Mouse (Mus musculus) thymus, postnatal 10 days (tissue): ENCODE data around the gene Gm21833.
"Not testable (repeated sequence)": the region's sequence is repeated elsewhere in the genome, so short reads cannot be mapped to it uniquely, and the experiment has no call there.

Experiments used
- DNase-seq, 2 experiments: peaks; one replicate each; pipeline ENCODE4 v3.0.0; 2021; ENCODE audit warnings: low spot score in 2 of 2

Gene Gm21833

DNA sequence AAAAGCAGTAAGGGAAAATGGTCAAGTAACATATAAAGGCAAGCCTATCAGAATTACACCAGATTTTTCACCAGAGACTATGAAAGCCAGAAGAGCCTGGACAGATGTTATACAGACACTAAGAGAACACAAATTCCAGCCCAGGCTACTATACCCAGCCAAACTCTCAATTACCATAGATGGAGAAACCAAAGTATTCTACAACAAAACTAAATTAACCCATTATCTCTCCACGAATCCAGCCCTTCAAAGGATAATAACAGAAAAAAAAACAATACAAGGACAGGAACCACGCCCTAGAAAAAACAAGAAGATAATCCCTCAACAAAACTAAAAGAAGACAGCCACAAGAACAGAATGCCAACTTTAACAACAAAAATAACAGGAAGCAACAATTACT is at the start of gene Gm21833:
TSS of gene Gm21833 (plus strand) at position 301 of the 400 bp plus-strand sequence.
- DNase-seq = not testable (repeated sequence)

DNA sequence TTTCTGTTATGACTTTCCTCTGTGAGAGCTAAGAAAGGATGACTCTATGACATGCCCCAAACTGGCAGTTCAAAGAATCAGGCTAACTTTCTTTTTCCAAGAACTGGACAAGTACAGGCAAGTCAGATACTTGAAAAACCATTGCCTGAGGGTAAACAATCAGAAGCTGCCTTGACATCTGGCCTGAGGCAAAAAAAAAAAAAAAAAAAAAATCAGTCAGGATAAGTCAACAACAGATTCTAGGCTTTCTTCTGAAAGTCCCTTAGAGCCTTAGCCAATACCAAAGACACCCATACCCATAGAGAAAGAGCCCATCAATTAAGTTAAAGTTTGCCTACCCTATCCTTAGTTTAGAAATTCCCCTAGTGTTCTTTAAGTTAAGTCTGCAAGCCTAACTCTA is 38.7 kb upstream of the Gm21833 start:
- no peak for DNase-seq

DNA sequence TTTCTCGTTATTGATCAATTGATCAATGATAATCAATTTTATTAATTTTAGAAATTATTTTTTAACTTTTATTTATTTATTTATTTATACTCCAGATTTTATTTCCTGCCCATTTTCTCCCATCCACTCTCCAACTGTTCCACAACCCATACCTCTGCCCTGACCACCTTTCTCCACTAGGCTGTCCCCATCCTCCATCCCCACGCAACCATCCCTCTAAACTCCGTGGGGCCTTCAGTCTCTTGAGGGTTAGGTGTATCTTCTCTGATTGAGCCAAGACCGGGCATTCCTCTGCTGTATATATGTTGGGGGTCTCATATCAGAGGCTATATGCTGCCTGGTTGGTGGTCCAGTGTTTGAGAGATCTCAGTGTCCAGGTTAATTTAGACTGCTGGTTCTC is 31.7 kb upstream of the Gm21833 start:
- no peak for DNase-seq

DNA sequence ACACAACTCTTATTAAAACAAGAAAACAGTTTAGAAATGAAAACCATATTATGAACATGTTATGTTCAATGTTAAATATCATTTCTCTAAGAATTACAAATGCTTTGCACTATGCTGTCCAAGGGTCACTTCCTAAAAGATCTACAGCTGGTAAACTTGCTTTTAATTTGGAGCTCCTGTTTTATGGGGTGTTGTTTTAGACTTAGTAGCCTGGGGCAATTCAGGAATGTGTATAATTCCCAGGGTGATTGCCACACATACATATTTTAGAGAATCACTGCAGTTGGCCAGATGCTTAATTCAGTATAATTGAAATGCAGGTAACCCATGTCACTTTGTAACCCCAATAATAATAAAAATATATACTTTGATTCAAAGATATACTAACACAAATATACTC is 12.9 kb upstream of the Gm21833 start:
- no peak for DNase-seq

DNA sequence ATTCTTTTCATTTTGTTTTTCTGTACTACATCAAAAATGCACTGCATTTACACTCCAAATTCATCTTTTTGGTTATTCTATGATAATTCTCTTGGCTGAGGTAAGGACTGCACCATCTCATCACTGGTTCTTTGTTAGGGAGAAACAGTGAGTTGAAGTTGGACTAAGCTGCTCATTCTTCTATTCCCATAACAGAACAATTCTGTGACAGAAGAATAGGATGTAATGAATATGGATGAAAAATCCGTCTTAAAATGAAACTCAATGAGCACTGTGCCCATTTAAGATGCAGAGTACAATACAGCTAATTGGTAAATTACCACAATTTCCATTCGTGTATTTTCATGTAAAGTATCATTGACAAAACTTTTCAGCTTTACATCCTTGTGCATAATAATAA is 11.6 kb upstream of the Gm21833 start:
- no peak for DNase-seq

DNA sequence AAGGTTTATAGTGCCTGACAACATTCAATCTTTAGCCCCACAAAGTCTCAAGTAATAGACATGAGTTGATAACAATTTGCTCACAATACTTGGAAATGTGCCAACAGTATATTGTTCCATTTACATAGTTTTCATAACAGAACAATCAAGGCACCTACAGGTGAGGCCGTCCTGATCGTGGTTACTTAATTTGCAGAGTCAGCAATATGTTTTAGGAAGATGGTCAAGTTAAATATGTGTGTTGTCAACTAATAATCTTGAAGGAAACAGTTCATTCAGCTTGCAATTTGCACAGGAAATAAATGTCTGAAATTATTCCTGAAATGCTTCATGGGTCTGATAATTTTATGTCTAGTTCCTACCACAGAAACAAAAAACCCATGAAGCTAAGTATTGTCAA is 27.6 kb downstream of the Gm21833 start:
- DNase-seq = no peak

DNA sequence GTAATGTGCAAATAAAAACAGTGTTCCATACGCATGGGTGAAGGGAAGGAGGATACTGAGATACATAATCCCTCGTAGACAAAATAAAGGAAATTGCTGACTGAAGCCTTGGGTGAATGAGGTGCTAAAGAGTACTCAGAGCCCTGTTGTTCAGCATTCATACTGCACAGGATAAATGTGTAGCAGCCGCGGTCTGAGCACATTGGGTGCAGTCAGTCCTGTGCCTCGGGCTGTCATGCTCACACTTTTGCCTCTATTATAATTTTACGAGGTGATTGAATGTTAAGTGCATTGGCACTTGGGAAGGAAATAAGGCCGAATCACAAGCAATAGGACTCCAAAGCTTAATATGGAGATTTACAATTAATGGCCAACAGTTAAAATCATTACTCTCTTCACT is 36.4 kb downstream of the Gm21833 start:
- DNase-seq = no peak
